Mouse (Mus musculus) embryonic facial prominence, embryonic 14.5 days (tissue): ENCODE data around the gene Kctd7. TPM values are rescaled to one million over a fixed set of nuclear protein-coding genes. Genes with fewer than 3 reads are reported as not detected.

Experiments
- ATAC-seq: fragments of 200-750 bp; cut with Nextera tagmentation; 2 replicates; pipeline ENCODE4 v1.8.0; 2017; ENCODE audit warnings: low read depth, moderate number of reproducible peaks, moderate TSS enrichment
- DNase-seq: peaks from one replicate; pipeline ENCODE4 v3.0.0-alpha.2; 2015; ENCODE audit warnings: low spot score
- H3K27ac ChIP-seq: fragments of 300-500 bp; sonication (generic); replicated peaks from 2 replicates; pipeline ENCODE4 v1.5.1; 2014; ENCODE audit warnings: low read depth, mild to moderate bottlenecking, low read length, moderate library complexity
- H3K27me3 ChIP-seq: fragments of 300-500 bp; sonication (generic); replicated peaks from 2 replicates; pipeline ENCODE4 v1.6.1; 2014; ENCODE audit warnings: low read length; ENCODE audit not compliant: control insufficient read depth, insufficient read depth
- H3K36me3 ChIP-seq: fragments of 300-500 bp; sonication (generic); 2 replicates; pipeline ENCODE4 v1.6.1; 2014; ENCODE audit warnings: low read length, mixed read lengths; ENCODE audit not compliant: control insufficient read depth, insufficient read depth
- H3K4me1 ChIP-seq: fragments of 300-500 bp; sonication (generic); 2 replicates; pipeline ENCODE4 v1.6.1; 2014; ENCODE audit warnings: antibody characterized with exemption, low read length; ENCODE audit not compliant: control insufficient read depth, insufficient read depth
- H3K4me2 ChIP-seq: fragments of 300-500 bp; sonication (generic); 2 replicates; pipeline ENCODE4 v1.6.1; 2014; ENCODE audit warnings: low read depth, mild to moderate bottlenecking, low read length, moderate library complexity, mixed read lengths
- H3K4me3 ChIP-seq: fragments of 300-500 bp; sonication (generic); 2 replicates; pipeline ENCODE4 v1.5.1; 2014; ENCODE audit warnings: low read depth, mild to moderate bottlenecking, low read length
- H3K9ac ChIP-seq: fragments of 300-500 bp; sonication (generic); 2 replicates; pipeline ENCODE4 v1.6.1; 2014; ENCODE audit warnings: low read depth, mild to moderate bottlenecking, low read length, moderate library complexity, mixed read lengths
- H3K9me3 ChIP-seq: fragments of 300-500 bp; sonication (generic); 2 replicates; pipeline ENCODE4 v1.6.1; 2016; ENCODE audit warnings: low read length; ENCODE audit not compliant: control insufficient read depth
- WGBS: fragments of 180-500 bp; shearing (Covaris S2); extraction: QIAGEN DNeasy Blood & Tissue Kit; methylation state at CpG from one replicate; pipeline ENCODE4 v1.1.7; 2014; 5-methylcytosine and 5-hydroxymethylcytosine counted together
- polyA plus RNA-seq: library from polyadenylated mRNA; unstranded; fragments of >200 nt; fragmentation: Nextera tagmentation; extraction: Ambion mirVana; gene quantifications from 2 replicates; pipeline ENCODE4 v1.2.1, GENCODE M21; 2014

Kctd7 gene
- polyA plus RNA-seq, 1 experiment from 2014 or later, result 6.5 TPM

DNA sequence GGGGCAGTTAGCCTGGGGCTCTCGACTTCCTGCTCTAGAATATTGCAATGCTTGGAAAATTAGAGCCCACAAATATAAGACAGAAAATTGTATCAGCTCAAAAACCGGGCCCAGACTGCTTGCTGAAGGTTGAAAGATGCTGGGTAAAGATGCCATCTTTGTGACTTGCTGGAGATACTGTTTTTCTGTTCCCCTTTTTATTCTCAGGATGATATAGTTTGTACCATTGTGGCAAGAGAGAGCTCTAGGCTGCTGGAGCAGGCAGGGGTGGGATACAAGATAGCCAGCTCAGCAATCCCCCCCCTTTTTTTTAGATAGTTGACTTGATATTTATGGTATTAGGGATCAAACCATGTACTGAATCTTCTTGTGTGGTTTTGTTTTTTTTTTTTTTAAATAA is 9.6 kb downstream of the Kctd7 start:
- Histone ChIP-seq H3K4me1 (no peaks in the 10 kb centered on the region), H3K4me2 (no peak overlapping the region), H3K27ac (no peak overlapping the region), H3K9me3 (no peaks in the 10 kb centered on the region), H3K36me3 (peaks cover 45% of the 10 kb centered on the region), H3K4me3 (no peak overlapping the region), H3K27me3 (no peaks in the 10 kb centered on the region), H3K9ac (no peak overlapping the region)
- no peak for ATAC-seq
- DNase-seq, result no peak
- WGBS, result 86% methylated on average over 2 of the region's 2 CpGs

DNA sequence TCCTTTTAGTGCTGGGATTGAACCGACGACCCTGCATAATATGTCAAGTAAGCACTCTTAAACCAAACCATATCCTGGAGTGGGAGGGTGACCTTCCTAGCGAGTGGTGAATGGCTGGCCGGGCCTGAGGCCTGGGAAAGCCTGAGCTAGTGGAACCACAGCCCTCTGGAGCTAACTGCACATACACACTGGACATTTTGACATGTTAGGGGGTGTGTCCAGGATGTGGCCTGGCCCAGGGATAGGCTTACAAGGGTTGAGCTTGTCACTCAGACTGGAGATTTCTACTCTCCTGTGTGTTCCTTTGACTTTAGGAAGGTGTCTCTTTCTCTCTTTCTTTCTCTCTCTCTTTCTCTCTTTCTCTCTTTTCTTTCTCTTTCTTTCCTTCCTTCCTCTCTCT is 13.9 kb downstream of the Kctd7 start:
- no peak overlapping the region for H3K27ac ChIP-seq
- no peak for ATAC-seq
- H3K4me1 ChIP-seq, result no peaks in the 10 kb centered on the region
- no peak overlapping the region for H3K9ac ChIP-seq
- 79% methylated on average over 4 of the region's 4 CpGs for WGBS
- no peak overlapping the region for H3K4me2 ChIP-seq
- no peaks in the 10 kb centered on the region for H3K27me3 ChIP-seq
- H3K9me3 ChIP-seq, result no peaks in the 10 kb centered on the region
- H3K36me3 ChIP-seq, result peaks cover 10% of the 10 kb centered on the region; the same call in 1 of the 2 replicates
- H3K4me3 ChIP-seq, result no peak overlapping the region
- DNase-seq, result no peak

DNA sequence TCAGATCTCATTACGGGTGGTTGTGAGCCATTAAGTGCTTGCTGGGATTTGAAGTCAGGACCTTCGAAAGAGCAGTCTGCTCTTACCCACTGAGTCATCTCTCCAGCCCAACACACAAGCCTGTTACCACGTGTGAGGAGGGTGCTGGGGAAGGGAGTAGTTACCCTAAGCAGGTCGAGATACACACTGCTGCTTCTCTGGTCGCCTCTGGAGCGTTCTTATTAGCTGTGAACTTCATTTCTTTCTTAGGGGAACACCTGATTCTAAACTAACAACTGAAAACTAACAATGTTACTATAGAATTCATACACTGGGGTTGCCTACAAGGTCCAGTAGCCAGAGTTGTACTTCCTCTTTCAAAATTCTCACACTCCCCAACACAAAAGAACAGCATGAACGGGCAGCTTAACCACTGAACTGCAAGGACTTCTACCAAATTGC is 15.1 kb downstream of the Kctd7 start:
- H3K27me3 ChIP-seq, result no peaks in the 10 kb centered on the region
- no peaks in the 10 kb centered on the region for H3K4me1 ChIP-seq
- H3K9ac ChIP-seq, result no peak overlapping the region
- H3K4me2 ChIP-seq, result no peak overlapping the region
- peaks cover 7% of the 10 kb centered on the region; the same call in 1 of the 2 replicates for H3K36me3 ChIP-seq
- no peak overlapping the region for H3K27ac ChIP-seq
- 64% methylated on average over 7 of the region's 7 CpGs for WGBS
- no peaks in the 10 kb centered on the region for H3K9me3 ChIP-seq
- H3K4me3 ChIP-seq, result no peak overlapping the region
- DNase-seq (no peak), ATAC-seq (no peak)

DNA sequence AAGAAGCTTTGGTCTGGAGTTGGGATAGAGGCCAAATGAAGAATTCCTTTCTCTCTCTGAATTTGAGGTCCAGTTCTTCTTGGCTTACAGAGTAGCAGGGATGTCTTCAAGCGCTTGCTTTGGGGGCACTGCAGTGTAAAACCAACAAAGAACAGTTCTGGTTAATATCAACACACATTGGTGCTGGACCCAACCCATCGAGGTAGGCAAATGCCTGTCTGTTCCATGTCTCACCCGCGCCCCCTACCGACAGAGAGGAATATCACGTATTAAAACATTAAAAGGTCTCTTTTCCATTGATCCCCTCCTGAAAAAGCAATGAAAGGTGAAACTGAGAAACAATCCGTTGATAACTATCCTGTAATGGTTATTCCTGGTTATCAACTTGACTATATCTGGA is 19.0 kb downstream of the Kctd7 start:
- no peak overlapping the region for H3K27ac ChIP-seq
- WGBS, result 7% methylated on average over 7 of the region's 7 CpGs
- H3K4me1 ChIP-seq, result no peaks in the 10 kb centered on the region
- DNase-seq (peak; percentile 85), ATAC-seq (0 out of 2 replicates have a peak, but pooled peaks have one; percentile 41)
- H3K4me3 ChIP-seq, result no peak overlapping the region
- no peaks in the 10 kb centered on the region for H3K36me3 ChIP-seq
- H3K27me3 ChIP-seq, result no peaks in the 10 kb centered on the region
- no peak overlapping the region for H3K9ac ChIP-seq
- no peaks in the 10 kb centered on the region for H3K9me3 ChIP-seq
- no peak overlapping the region for H3K4me2 ChIP-seq

DNA sequence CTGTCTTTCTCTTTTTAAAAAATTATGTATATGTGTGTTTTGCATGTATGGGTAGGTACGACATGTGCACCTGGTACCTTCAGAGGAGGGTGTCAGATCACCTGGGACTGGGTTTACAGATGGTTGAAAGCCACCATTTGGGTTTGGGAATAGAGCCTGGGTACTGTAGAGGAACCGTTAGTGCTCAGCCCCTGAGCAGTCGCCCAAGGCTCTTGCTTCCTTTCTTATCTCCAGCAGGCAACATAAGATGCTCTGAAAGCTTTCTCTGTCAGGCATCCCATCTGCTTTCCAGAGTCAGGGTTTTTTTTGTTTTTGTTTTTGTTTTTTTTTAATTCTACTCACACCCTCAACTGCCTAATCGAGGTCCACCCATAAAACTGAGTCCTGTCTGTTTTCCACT is 20.6 kb downstream of the Kctd7 start:
- Histone ChIP-seq H3K36me3 (no peaks in the 10 kb centered on the region), H3K4me2 (no peak overlapping the region), H3K27ac (no peak overlapping the region), H3K9ac (no peak overlapping the region), H3K9me3 (no peaks in the 10 kb centered on the region), H3K4me1 (no peaks in the 10 kb centered on the region), H3K4me3 (no peak overlapping the region), H3K27me3 (no peaks in the 10 kb centered on the region)
- no peak for ATAC-seq
- DNase-seq, result no peak
- 66% methylated on average over 4 of the region's 4 CpGs for WGBS

DNA sequence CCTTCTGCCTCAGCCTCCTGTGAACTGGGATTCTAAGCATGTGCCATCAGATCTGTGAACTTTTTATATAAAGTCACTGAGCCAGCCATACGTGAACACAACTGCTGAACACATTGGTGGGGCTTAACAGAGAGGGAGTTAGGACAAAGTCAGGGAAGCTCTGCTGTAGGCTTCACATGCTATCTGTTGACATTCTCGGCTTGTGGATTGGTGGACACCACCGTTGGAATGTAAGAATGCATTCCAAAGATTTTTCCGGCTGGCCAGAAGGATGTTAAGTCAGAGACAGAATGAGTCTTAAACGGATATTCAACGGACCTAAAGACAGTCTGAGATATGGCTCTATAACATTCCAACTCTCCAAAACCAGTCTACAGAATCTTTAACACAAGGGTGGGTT is 24.4 kb downstream of the Kctd7 start:
- no peaks in the 10 kb centered on the region for H3K36me3 ChIP-seq
- no peak overlapping the region for H3K4me2 ChIP-seq
- 50% methylated on average over 6 of the region's 6 CpGs for WGBS
- no peak for DNase-seq
- no peak overlapping the region for H3K27ac ChIP-seq
- H3K4me1 ChIP-seq, result peaks cover 12% of the 10 kb centered on the region
- H3K9ac ChIP-seq, result no peak overlapping the region
- no peaks in the 10 kb centered on the region for H3K9me3 ChIP-seq
- H3K27me3 ChIP-seq, result no peaks in the 10 kb centered on the region
- no peak for ATAC-seq
- no peak overlapping the region for H3K4me3 ChIP-seq

DNA sequence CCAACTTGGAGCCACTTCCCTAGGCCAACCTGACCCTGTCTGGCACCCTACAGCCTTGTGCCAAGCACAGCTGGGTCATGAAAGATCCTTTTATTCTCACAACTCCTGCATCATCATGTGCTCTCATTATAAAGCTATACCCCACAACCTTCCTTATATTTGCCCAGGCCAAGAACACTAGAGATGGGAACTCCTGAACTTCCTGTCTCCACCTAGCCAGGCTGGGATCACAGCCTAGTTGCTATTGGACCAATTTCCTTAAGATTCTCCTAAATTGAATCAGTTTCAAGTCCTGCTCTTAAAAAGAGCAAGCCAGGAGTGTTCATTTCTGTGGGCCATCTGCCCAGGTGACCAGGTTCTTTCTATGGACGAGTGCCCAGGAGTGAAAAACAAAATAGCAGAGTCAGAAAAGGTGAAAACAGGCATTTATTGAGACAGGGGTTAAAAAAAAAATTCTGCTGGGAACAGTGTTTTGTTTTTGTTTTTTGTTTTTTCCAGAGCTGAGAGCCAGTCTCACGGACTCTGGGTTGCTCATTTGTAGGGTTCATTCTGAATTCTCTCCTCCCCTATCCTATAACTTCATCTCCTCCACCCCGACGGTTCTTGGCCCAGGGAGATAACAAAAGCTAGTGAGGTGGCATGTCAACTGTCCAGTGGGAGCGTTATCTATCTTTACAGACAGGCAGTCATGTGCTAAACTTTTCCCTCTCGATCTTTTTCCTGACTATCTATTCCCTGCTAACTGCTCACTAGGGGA is 26.2 kb downstream of the Kctd7 start:
- no peak for DNase-seq
- no peaks in the 10 kb centered on the region for H3K27me3 ChIP-seq
- WGBS, result 15% methylated on average over 6 of the region's 6 CpGs
- peak overlapping the region; percentile 91 for H3K9ac ChIP-seq
- H3K9me3 ChIP-seq, result no peaks in the 10 kb centered on the region
- peak overlapping the region; percentile 87 for H3K4me3 ChIP-seq
- H3K27ac ChIP-seq, result peak overlapping the region; percentile 75
- peak overlapping the region; percentile 80 for H3K4me2 ChIP-seq
- ATAC-seq, result no peak
- H3K4me1 ChIP-seq, result peaks cover 12% of the 10 kb centered on the region
- H3K36me3 ChIP-seq, result no peaks in the 10 kb centered on the region

DNA sequence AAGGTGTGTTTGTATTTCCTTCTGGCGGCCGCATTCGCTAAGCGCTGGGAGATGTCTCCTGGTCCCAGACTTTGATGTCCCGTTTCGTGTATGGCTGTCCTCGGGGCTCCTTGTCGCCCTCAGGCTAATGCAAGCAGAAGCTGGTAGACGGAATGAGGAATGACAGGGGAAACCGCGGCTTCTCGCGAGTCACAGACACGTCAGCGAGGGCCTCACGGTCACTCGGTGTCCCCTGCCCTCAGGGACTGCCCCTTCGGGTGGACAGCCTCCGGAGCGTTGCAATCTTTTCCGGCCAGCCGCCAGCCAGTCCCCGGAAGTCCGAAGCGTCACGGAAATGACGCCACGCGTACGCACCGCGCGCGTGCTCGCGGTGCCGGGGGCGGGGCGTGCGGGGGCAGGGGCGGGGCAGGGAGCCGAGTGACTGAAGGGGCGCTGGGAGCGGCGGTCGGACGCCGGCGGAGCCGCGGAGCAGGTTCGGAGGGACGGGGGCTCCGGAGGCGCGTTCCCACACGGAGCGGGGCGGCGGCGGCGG is 26.8 kb downstream of the Kctd7 start, which contains the start of gene Rabgef1:
TSS of gene Rabgef1 (plus strand) at position 376 of the 532 bp plus-strand sequence.
- ATAC-seq, result peak; percentile 95
- H3K4me2 ChIP-seq, result peak within 1 kb of the TSS; percentile 80

More for the DNA sequence above, 26.8 kb downstream of the Kctd7 start, which contains the start of gene Rabgef1:
- H3K36me3 ChIP-seq, result no peaks in the 10 kb centered on the region
- H3K9me3 ChIP-seq, result no peaks in the 10 kb centered on the region
- no peaks in the 10 kb centered on the region for H3K27me3 ChIP-seq
- peak within 1 kb of the TSS; percentile 87 for H3K4me3 ChIP-seq
- peaks cover 12% of the 10 kb centered on the region for H3K4me1 ChIP-seq
- H3K9ac ChIP-seq, result peak within 1 kb of the TSS; percentile 91
- peak within 1 kb of the TSS; percentile 75 for H3K27ac ChIP-seq
- under 1% methylated on average over 29 of the region's 62 CpGs for WGBS
- peak; percentile 92 for DNase-seq
